Mouse (Mus musculus): ENCODE results near the gene Gdf5. TPM values are rescaled to one million over a fixed set of nuclear protein-coding genes. Genes with fewer than 3 reads are reported as not detected.

The Gdf5 gene
- total and polyA plus RNA-seq, 3 experiments = not detected

- dilution Hi-C loops (cut with MboI; ENCODE audit: extremely low pct_ligation_motif_present, extremely low pct_unique_long_range_greater_than_20kb, low sequenced_read_pairs) = no loop called here
- H3K27me3 ChIP-seq (replicated peaks) = no peaks in the 10 kb centered on the region
- TF ChIP-seq MAX (IDR thresholded peaks at IDR 0.05; ENCODE audit: low read length) (no peak), UBTF (IDR thresholded peaks at IDR 0.05; ENCODE audit: low read depth, low read length) (no peak), USF2 (conservative IDR thresholded peaks at IDR 0.05; ENCODE audit: low read depth, low read length) (no peak), RAD21 (IDR thresholded peaks at IDR 0.05; ENCODE audit: low read depth, low read length) (no peak), ZNF384 (IDR thresholded peaks at IDR 0.05; ENCODE audit: low read depth, low read length) (peak; percentile 41; the same call in 1 of the 2 replicates), ZMIZ1 (IDR thresholded peaks at IDR 0.05; ENCODE audit: low read depth, low read length) (peak; percentile 88), BHLHE40 (IDR thresholded peaks at IDR 0.05; ENCODE audit: low read depth, low read length) (peak; percentile 77), ETS1 (conservative IDR thresholded peaks at IDR 0.05; ENCODE audit: low read depth, low read length) (peak; percentile 49; the same call in 1 of the 2 replicates), RCOR1 (conservative IDR thresholded peaks at IDR 0.05; ENCODE audit: low read depth, low read length) (peak; percentile 71), CHD1 (IDR thresholded peaks at IDR 0.05; ENCODE audit: low read depth, low read length) (peak; percentile 72; the same call in 1 of the 2 replicates), MYC (IDR thresholded peaks at IDR 0.05; ENCODE audit: low read depth, low read length) (peak; percentile 77), ZC3H11A (IDR thresholded peaks at IDR 0.05; ENCODE audit: low read depth, low read length) (no peak), ELF1 (IDR thresholded peaks at IDR 0.05; ENCODE audit: low read depth, low read length) (peak; percentile 87), TBP (conservative IDR thresholded peaks at IDR 0.05; ENCODE audit: low read depth, low read length) (peak; percentile 73), GABPA (IDR thresholded peaks at IDR 0.05; ENCODE audit: insufficient replicate concordance, low read depth, low read length) (no peak; the same call in 1 of the 2 replicates), ZKSCAN1 (IDR thresholded peaks at IDR 0.05; ENCODE audit: borderline replicate concordance, low read depth, low read length) (no peak), TCF12 (IDR thresholded peaks at IDR 0.05; ENCODE audit: low read depth, low read length) (peak; percentile 87; the same call in 1 of the 2 replicates), MAFK (IDR thresholded peaks at IDR 0.05; ENCODE audit: insufficient replicate concordance, low read length) (no peak), HCFC1 (IDR thresholded peaks at IDR 0.05; ENCODE audit: low read depth, low read length) (peak; percentile 89), JUN (IDR thresholded peaks at IDR 0.05; ENCODE audit: insufficient read depth, low read depth, low read length) (no peak), NRF1 (IDR thresholded peaks at IDR 0.05; ENCODE audit: low read depth, low read length) (peak; percentile 86), USF1 (IDR thresholded peaks at IDR 0.05; ENCODE audit: low read depth, low read length) (no peak), POLR2AphosphoS2 (IDR thresholded peaks at IDR 0.05; ENCODE audit: low read depth, low read length) (0 out of 2 replicates have a peak, but pooled peaks have one; percentile 57), JUND (conservative IDR thresholded peaks at IDR 0.05; ENCODE audit: low read depth, low read length) (no peak), POLR2A (IDR thresholded peaks at IDR 0.05; ENCODE audit: low read depth, low read length) (peak; percentile 86), E2F4 (IDR thresholded peaks at IDR 0.05; ENCODE audit: insufficient replicate concordance, low read depth, low read length) (no peak), CHD2 (IDR thresholded peaks at IDR 0.05; ENCODE audit: low read length) (peak; percentile 70), NELFE (IDR thresholded peaks at IDR 0.05; ENCODE audit: low read depth, low read length) (peak; percentile 84), MXI1 (IDR thresholded peaks at IDR 0.05; ENCODE audit: low read depth, low read length) (peak; percentile 80; the same call in 1 of the 2 replicates), EP300 (IDR thresholded peaks at IDR 0.05; ENCODE audit: low read length) (0 out of 2 replicates have a peak, but pooled peaks have one; percentile 40), CTCF (conservative IDR thresholded peaks at IDR 0.05 in 1 of 2, IDR thresholded peaks at IDR 0.05 in 1 of 2; ENCODE audit: low read depth in 2 of 2, low read length in 2 of 2) (no peak), PAX5 (IDR thresholded peaks at IDR 0.05; ENCODE audit: low read length) (no peak), SMC3 (IDR thresholded peaks at IDR 0.05; ENCODE audit: low read depth, low read length) (no peak), MEF2A (IDR thresholded peaks at IDR 0.05; ENCODE audit: borderline replicate concordance, low read depth, low read length) (no peak), MAZ (IDR thresholded peaks at IDR 0.05; ENCODE audit: low read depth, low read length) (peak; percentile 57; the same call in 1 of the 2 replicates), SIN3A (IDR thresholded peaks at IDR 0.05; ENCODE audit: low read length) (peak; percentile 86), IRF4 (IDR thresholded peaks at IDR 0.05; ENCODE audit: low read depth, low read length) (peak; percentile 60)
Observed at GRCm38 (mm10) chr2:155929531-155930442, 15.4 kb downstream of the Gdf5 start, which contains the start of gene Uqcc1. Gene Uqcc1 (minus strand): TSS chr2:155930310.

More at GRCm38 (mm10) chr2:155929531-155930442, 15.4 kb downstream of the Gdf5 start, which contains the start of gene Uqcc1:
- Histone ChIP-seq H3K9ac (ENCODE audit: insufficient read depth, low read depth) (peak within 1 kb of the TSS; percentile 74), H3K27ac (ENCODE audit: insufficient read depth, low read depth) (peak within 1 kb of the TSS; percentile 79), H3K4me1 (ENCODE audit: control insufficient read depth in 1 of 2, insufficient read depth in 2 of 2) (peaks cover 5 to 35% of the 10 kb centered on the region in 2 experiments; a peak in 2 of 4 replicates), H3K9me3 (replicated peaks; ENCODE audit: low read length) (no peaks in the 10 kb centered on the region), H3K79me2 (replicated peaks; ENCODE audit: control insufficient read depth, extremely low read depth, insufficient read depth, poor library complexity, severe bottlenecking) (peaks cover 44% of the 10 kb centered on the region), H3K4me3 (replicated peaks in 1 of 3; ENCODE audit: low read depth in 2 of 3, low read length in 2 of 3, poor library complexity in 1 of 3) (peak within 1 kb of the TSS; percentile 75 to 87 (median 76)), H3K36me3 (replicated peaks in 1 of 2; ENCODE audit: control insufficient read depth in 1 of 2, insufficient read depth in 1 of 2, low read length in 1 of 2) (peaks cover 0 to 9% of the 10 kb centered on the region in 2 experiments), H3K4me2 (ENCODE audit: insufficient read depth, low read depth, poor library complexity, severe bottlenecking) (peak within 1 kb of the TSS; percentile 99)
- in situ Hi-C loops (cut with MboI; ENCODE audit: low pct_ligation_motif_present, low pct_unique_long_range_greater_than_20kb, low sequenced_read_pairs) = loop anchor here (25.0 kb wide), 1 partner anchor 242 kb away; the partner anchor contains the start of gene Trpc4ap
- DNase-seq (ENCODE audit: extremely low read depth) = peak; percentile 95

Measured in CH12.LX (cell line).